Mouse (Mus musculus) limb, embryonic 10.5 days (tissue): ENCODE results near the gene Ccdc71l. TPM values are rescaled to one million over a fixed set of nuclear protein-coding genes. Genes with fewer than 3 reads are reported as not detected.

Experiments used
- DNase-seq: peaks from one replicate; pipeline ENCODE4 v3.0.0-alpha.2; 2017; ENCODE audit warnings: low spot score
- H3K27ac ChIP-seq: fragments of 300-500 bp; sonication (generic); 2 replicates; pipeline ENCODE4 v1.5.1; 2016; ENCODE audit warnings: mild to moderate bottlenecking
- H3K27me3 ChIP-seq: fragments of 300-500 bp; sonication (generic); 2 replicates; pipeline ENCODE4 v1.6.1; 2016; ENCODE audit warnings: low read depth, mild to moderate bottlenecking; ENCODE audit not compliant: poor library complexity, severe bottlenecking
- H3K36me3 ChIP-seq: fragments of 300-500 bp; sonication (generic); 2 replicates; pipeline ENCODE4 v1.6.1; 2016; ENCODE audit warnings: mild to moderate bottlenecking, moderate library complexity
- H3K4me1 ChIP-seq: fragments of 300-500 bp; sonication (generic); 2 replicates; pipeline ENCODE4 v1.6.1; 2016
- H3K4me3 ChIP-seq: fragments of 300-500 bp; sonication (generic); 2 replicates; pipeline ENCODE4 v1.5.1; 2016; ENCODE audit warnings: mild to moderate bottlenecking, moderate library complexity
- H3K9me3 ChIP-seq: fragments of 300-500 bp; sonication (generic); replicated peaks from 2 replicates; pipeline ENCODE4 v1.6.1; 2016; ENCODE audit warnings: mild to moderate bottlenecking
- WGBS: fragments of 180-500 bp; shearing (Covaris S2); methylation state at CpG from one replicate; pipeline ENCODE4 v1.1.7; 2016; 5-methylcytosine and 5-hydroxymethylcytosine counted together
- polyA plus RNA-seq: library from polyadenylated mRNA; unstranded; fragments of >200 nt; fragmentation: Nextera tagmentation; extraction: Ambion mirVana; gene quantifications from 2 replicates; pipeline ENCODE4 v1.2.1, GENCODE M21; 2016

Gene Ccdc71l
- 2.3 and 3.5 TPM in 2 replicates for polyA plus RNA-seq

- WGBS, result under 1% methylated on average over 75 of the region's 78 CpGs
Observed at GRCm38 (mm10) chr12:32378528-32379295, at the start of gene Ccdc71l. Gene Ccdc71l (plus strand): TSS chr12:32378704.

GRCm38 (mm10) chr12:32339078-32339477 is 39.4 kb upstream of the Ccdc71l start:
- WGBS, result 81% methylated on average over 1 of the region's 1 CpGs
- DNase-seq, result no peak
- Histone ChIP-seq H3K4me1 (no peaks in the 10 kb centered on the region), H3K4me3 (no peak overlapping the region), H3K27ac (no peak overlapping the region), H3K9me3 (no peaks in the 10 kb centered on the region), H3K27me3 (no peaks in the 10 kb centered on the region), H3K36me3 (no peaks in the 10 kb centered on the region)

More at GRCm38 (mm10) chr12:32378528-32379295, at the start of gene Ccdc71l:
- DNase-seq, result peak; percentile 86
- Histone ChIP-seq H3K4me3 (peak within 1 kb of the TSS; percentile 80), H3K4me1 (peaks cover 8% of the 10 kb centered on the region; the same call in 1 of the 2 replicates), H3K9me3 (no peaks in the 10 kb centered on the region), H3K36me3 (peaks cover 3% of the 10 kb centered on the region; the same call in 1 of the 2 replicates), H3K27me3 (no peaks in the 10 kb centered on the region), H3K27ac (peak within 1 kb of the TSS; percentile 97)

GRCm38 (mm10) chr12:32343487-32343886 is 35.0 kb upstream of the Ccdc71l start:
- Histone ChIP-seq H3K27ac (no peak overlapping the region), H3K9me3 (no peaks in the 10 kb centered on the region), H3K4me3 (no peak overlapping the region), H3K4me1 (no peaks in the 10 kb centered on the region), H3K36me3 (no peaks in the 10 kb centered on the region), H3K27me3 (no peaks in the 10 kb centered on the region)
- no peak for DNase-seq
- WGBS, result 75% methylated on average over 1 of the region's 1 CpGs

GRCm38 (mm10) chr12:32346121-32346520 is 32.4 kb upstream of the Ccdc71l start:
- 94% methylated on average over 4 of the region's 4 CpGs for WGBS
- no peak for DNase-seq
- H3K4me3 ChIP-seq, result no peak overlapping the region
- no peaks in the 10 kb centered on the region for H3K4me1 ChIP-seq
- no peaks in the 10 kb centered on the region for H3K36me3 ChIP-seq
- H3K27me3 ChIP-seq, result no peaks in the 10 kb centered on the region
- no peak overlapping the region for H3K27ac ChIP-seq
- H3K9me3 ChIP-seq, result no peaks in the 10 kb centered on the region

- Histone ChIP-seq H3K9me3 (no peaks in the 10 kb centered on the region), H3K27me3 (no peaks in the 10 kb centered on the region), H3K36me3 (no peaks in the 10 kb centered on the region), H3K4me3 (no peak overlapping the region), H3K27ac (no peak overlapping the region), H3K4me1 (no peaks in the 10 kb centered on the region)
- no peak for DNase-seq
- 76% methylated on average over 3 of the region's 3 CpGs for WGBS
Observed at GRCm38 (mm10) chr12:32348493-32348892, 30.0 kb upstream of the Ccdc71l start.

- no peak overlapping the region for H3K27ac ChIP-seq
- no peaks in the 10 kb centered on the region for H3K36me3 ChIP-seq
- no peak overlapping the region for H3K4me3 ChIP-seq
- DNase-seq, result no peak
- WGBS, result 85% methylated on average over 1 of the region's 1 CpGs
- H3K4me1 ChIP-seq, result no peaks in the 10 kb centered on the region
- H3K27me3 ChIP-seq, result no peaks in the 10 kb centered on the region
- H3K9me3 ChIP-seq, result peaks cover 4% of the 10 kb centered on the region; the same call in 1 of the 2 replicates
Observed at GRCm38 (mm10) chr12:32351874-32352273, 26.6 kb upstream of the Ccdc71l start.

- H3K27ac ChIP-seq, result peak overlapping the region; percentile 97
- WGBS, result under 1% methylated on average over 66 of the region's 67 CpGs
- peak overlapping the region; percentile 80 for H3K4me3 ChIP-seq
- no peaks in the 10 kb centered on the region for H3K9me3 ChIP-seq
- DNase-seq, result peak; percentile 86
- peaks cover 8% of the 10 kb centered on the region; the same call in 1 of the 2 replicates for H3K4me1 ChIP-seq
- H3K36me3 ChIP-seq, result peaks cover 3% of the 10 kb centered on the region; the same call in 1 of the 2 replicates
- no peaks in the 10 kb centered on the region for H3K27me3 ChIP-seq
Observed at GRCm38 (mm10) chr12:32379296-32379725, 807 bp downstream of the Ccdc71l start.

- Histone ChIP-seq H3K36me3 (peaks cover 3% of the 10 kb centered on the region; the same call in 1 of the 2 replicates), H3K27me3 (no peaks in the 10 kb centered on the region), H3K27ac (peak overlapping the region; percentile 97), H3K4me3 (peak overlapping the region; percentile 80), H3K4me1 (peaks cover 8% of the 10 kb centered on the region; the same call in 1 of the 2 replicates), H3K9me3 (no peaks in the 10 kb centered on the region)
- 6% methylated on average over 28 of the region's 28 CpGs for WGBS
- no peak for DNase-seq
Observed at GRCm38 (mm10) chr12:32379731-32380130, 1.2 kb downstream of the Ccdc71l start.

- H3K36me3 ChIP-seq, result peaks cover 3% of the 10 kb centered on the region; the same call in 1 of the 2 replicates
- H3K27me3 ChIP-seq, result no peaks in the 10 kb centered on the region
- no peaks in the 10 kb centered on the region for H3K9me3 ChIP-seq
- H3K4me3 ChIP-seq, result peak overlapping the region; percentile 80
- WGBS, result 86% methylated on average over 3 of the region's 3 CpGs
- no peak overlapping the region for H3K27ac ChIP-seq
- peaks cover 8% of the 10 kb centered on the region; the same call in 1 of the 2 replicates for H3K4me1 ChIP-seq
- no peak for DNase-seq
Observed at GRCm38 (mm10) chr12:32380457-32380856, 2.0 kb downstream of the Ccdc71l start.

- WGBS, result 89% methylated on average over 2 of the region's 2 CpGs
- Histone ChIP-seq H3K36me3 (peaks cover 3% of the 10 kb centered on the region; the same call in 1 of the 2 replicates), H3K27ac (no peak overlapping the region), H3K27me3 (no peaks in the 10 kb centered on the region), H3K4me1 (peaks cover 8% of the 10 kb centered on the region; the same call in 1 of the 2 replicates), H3K4me3 (peak overlapping the region; percentile 80), H3K9me3 (no peaks in the 10 kb centered on the region)
- no peak for DNase-seq
Observed at GRCm38 (mm10) chr12:32381011-32381410, 2.5 kb downstream of the Ccdc71l start.

GRCm38 (mm10) chr12:32419537-32419936 is 41.0 kb downstream of the Ccdc71l start:
- H3K27ac ChIP-seq, result no peak overlapping the region
- no peaks in the 10 kb centered on the region for H3K27me3 ChIP-seq
- H3K4me1 ChIP-seq, result no peaks in the 10 kb centered on the region
- no peaks in the 10 kb centered on the region for H3K36me3 ChIP-seq
- 87% methylated on average over 1 of the region's 1 CpGs for WGBS
- no peak overlapping the region for H3K4me3 ChIP-seq
- no peaks in the 10 kb centered on the region for H3K9me3 ChIP-seq
- no peak for DNase-seq

GRCm38 (mm10) chr12:32427832-32428231 is 49.3 kb downstream of the Ccdc71l start:
- no peak overlapping the region for H3K27ac ChIP-seq
- H3K36me3 ChIP-seq, result no peaks in the 10 kb centered on the region
- no peak overlapping the region for H3K4me3 ChIP-seq
- DNase-seq, result no peak
- no peaks in the 10 kb centered on the region for H3K9me3 ChIP-seq
- H3K27me3 ChIP-seq, result no peaks in the 10 kb centered on the region
- H3K4me1 ChIP-seq, result no peaks in the 10 kb centered on the region

GRCm38 (mm10) chr12:32431004-32431403 is 52.5 kb downstream of the Ccdc71l start:
- H3K27ac ChIP-seq, result no peak overlapping the region
- WGBS, result 68% methylated on average over 1 of the region's 1 CpGs
- no peak overlapping the region for H3K4me3 ChIP-seq
- H3K4me1 ChIP-seq, result no peaks in the 10 kb centered on the region
- DNase-seq, result no peak
- no peaks in the 10 kb centered on the region for H3K9me3 ChIP-seq
- H3K27me3 ChIP-seq, result no peaks in the 10 kb centered on the region
- H3K36me3 ChIP-seq, result no peaks in the 10 kb centered on the region
